Mouse (Mus musculus): Measurements from ENCODE around the gene Gpatch2.

DNA sequence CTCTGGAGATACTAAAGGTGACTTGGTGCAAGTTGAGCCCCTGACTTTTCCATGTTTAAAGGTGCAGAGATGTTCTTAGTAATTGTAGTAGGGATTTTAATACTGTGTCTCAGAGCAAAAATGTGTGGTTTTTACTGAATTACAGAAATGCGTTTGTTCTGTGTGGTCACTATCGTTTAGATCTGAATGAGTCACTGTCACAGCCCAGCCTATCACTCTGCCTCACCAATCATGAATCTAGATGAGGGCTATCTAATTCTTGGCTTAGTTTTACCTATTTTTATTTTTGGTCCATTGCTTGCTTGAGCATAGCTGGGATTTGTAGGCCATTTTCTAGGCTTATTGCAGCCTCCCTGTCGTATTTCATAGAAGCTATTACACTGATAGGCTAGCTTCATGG, 19.9 kb downstream of the Gpatch2 start:
- TF ChIP-seq CTCF (IDR thresholded peaks at IDR 0.05; ENCODE audit: low read depth) (no peak), EP300 (IDR thresholded peaks at IDR 0.05; ENCODE audit: low read depth) (no peak)

All from liver, postnatal 0 days (tissue).